Mouse (Mus musculus): ENCODE measurements around the gene Prkag1. TPM values are rescaled to one million over a fixed set of nuclear protein-coding genes. Genes with fewer than 3 reads are reported as not detected.

The Prkag1 gene
- total RNA-seq, 1 experiment from 2014 or later: 115 TPM

GRCm38 (mm10) chr15:98859319-98860043 lies 28.2 kb upstream of the Prkag1 start:
- no peak for ATAC-seq (replicated peaks in 1 of 2; ENCODE audit: insufficient read depth in 1 of 2, low FRiP score in 2 of 2, low TSS enrichment in 1 of 2, low read depth in 1 of 2, poor library complexity in 2 of 2, severe bottlenecking in 2 of 2)

- ATAC-seq (replicated peaks in 1 of 2; ENCODE audit: insufficient read depth in 1 of 2, low FRiP score in 2 of 2, low TSS enrichment in 1 of 2, low read depth in 1 of 2, poor library complexity in 2 of 2, severe bottlenecking in 2 of 2): no peak
Observed at GRCm38 (mm10) chr15:98854214-98854613, 22.9 kb upstream of the Prkag1 start.

GRCm38 (mm10) chr15:98853161-98853937 lies 22.0 kb upstream of the Prkag1 start:
- no peak for ATAC-seq (replicated peaks in 1 of 2; ENCODE audit: insufficient read depth in 1 of 2, low FRiP score in 2 of 2, low TSS enrichment in 1 of 2, low read depth in 1 of 2, poor library complexity in 2 of 2, severe bottlenecking in 2 of 2)

- ATAC-seq (replicated peaks in 1 of 2; ENCODE audit: insufficient read depth in 1 of 2, low FRiP score in 2 of 2, low TSS enrichment in 1 of 2, low read depth in 1 of 2, poor library complexity in 2 of 2, severe bottlenecking in 2 of 2): no peak
Observed at GRCm38 (mm10) chr15:98852733-98853132, 21.4 kb upstream of the Prkag1 start.

GRCm38 (mm10) chr15:98852071-98852470 lies 20.8 kb upstream of the Prkag1 start:
- no peak for ATAC-seq (replicated peaks in 1 of 2; ENCODE audit: insufficient read depth in 1 of 2, low FRiP score in 2 of 2, low TSS enrichment in 1 of 2, low read depth in 1 of 2, poor library complexity in 2 of 2, severe bottlenecking in 2 of 2)

GRCm38 (mm10) chr15:98851229-98851818 lies 20.0 kb upstream of the Prkag1 start:
- no peak for ATAC-seq (replicated peaks in 1 of 2; ENCODE audit: insufficient read depth in 1 of 2, low FRiP score in 2 of 2, low TSS enrichment in 1 of 2, low read depth in 1 of 2, poor library complexity in 2 of 2, severe bottlenecking in 2 of 2)

- ATAC-seq (replicated peaks in 1 of 2; ENCODE audit: insufficient read depth in 1 of 2, low FRiP score in 2 of 2, low TSS enrichment in 1 of 2, low read depth in 1 of 2, poor library complexity in 2 of 2, severe bottlenecking in 2 of 2): no peak
Observed at GRCm38 (mm10) chr15:98850668-98851067, 19.3 kb upstream of the Prkag1 start.

GRCm38 (mm10) chr15:98849956-98850600 lies 18.8 kb upstream of the Prkag1 start:
- no peak for ATAC-seq (replicated peaks in 1 of 2; ENCODE audit: insufficient read depth in 1 of 2, low FRiP score in 2 of 2, low TSS enrichment in 1 of 2, low read depth in 1 of 2, poor library complexity in 2 of 2, severe bottlenecking in 2 of 2)

GRCm38 (mm10) chr15:98849165-98849564 lies 17.8 kb upstream of the Prkag1 start:
- no peak for ATAC-seq (replicated peaks in 1 of 2; ENCODE audit: insufficient read depth in 1 of 2, low FRiP score in 2 of 2, low TSS enrichment in 1 of 2, low read depth in 1 of 2, poor library complexity in 2 of 2, severe bottlenecking in 2 of 2)

GRCm38 (mm10) chr15:98846140-98846539 lies 14.8 kb upstream of the Prkag1 start:
- no peak for ATAC-seq (replicated peaks in 1 of 2; ENCODE audit: insufficient read depth in 1 of 2, low FRiP score in 2 of 2, low TSS enrichment in 1 of 2, low read depth in 1 of 2, poor library complexity in 2 of 2, severe bottlenecking in 2 of 2)

GRCm38 (mm10) chr15:98845149-98845548 lies 13.8 kb upstream of the Prkag1 start:
- ATAC-seq (replicated peaks in 1 of 2; ENCODE audit: insufficient read depth in 1 of 2, low FRiP score in 2 of 2, low TSS enrichment in 1 of 2, low read depth in 1 of 2, poor library complexity in 2 of 2, severe bottlenecking in 2 of 2): no peak

- ATAC-seq (replicated peaks in 1 of 2; ENCODE audit: insufficient read depth in 1 of 2, low FRiP score in 2 of 2, low TSS enrichment in 1 of 2, low read depth in 1 of 2, poor library complexity in 2 of 2, severe bottlenecking in 2 of 2): no peak
Observed at GRCm38 (mm10) chr15:98843595-98844223, 12.4 kb upstream of the Prkag1 start.

- no peak for ATAC-seq (replicated peaks in 1 of 2; ENCODE audit: insufficient read depth in 1 of 2, low FRiP score in 2 of 2, low TSS enrichment in 1 of 2, low read depth in 1 of 2, poor library complexity in 2 of 2, severe bottlenecking in 2 of 2)
Observed at GRCm38 (mm10) chr15:98839671-98840585, 8.6 kb upstream of the Prkag1 start.

- ATAC-seq (replicated peaks in 1 of 2; ENCODE audit: insufficient read depth in 1 of 2, low FRiP score in 2 of 2, low TSS enrichment in 1 of 2, low read depth in 1 of 2, poor library complexity in 2 of 2, severe bottlenecking in 2 of 2): no peak
Observed at GRCm38 (mm10) chr15:98839161-98839560, 7.8 kb upstream of the Prkag1 start.

- ATAC-seq (replicated peaks in 1 of 2; ENCODE audit: insufficient read depth in 1 of 2, low FRiP score in 2 of 2, low TSS enrichment in 1 of 2, low read depth in 1 of 2, poor library complexity in 2 of 2, severe bottlenecking in 2 of 2): no peak
Observed at GRCm38 (mm10) chr15:98837743-98838103, 6.4 kb upstream of the Prkag1 start.

- no peak for ATAC-seq (replicated peaks in 1 of 2; ENCODE audit: insufficient read depth in 1 of 2, low FRiP score in 2 of 2, low TSS enrichment in 1 of 2, low read depth in 1 of 2, poor library complexity in 2 of 2, severe bottlenecking in 2 of 2)
Observed at GRCm38 (mm10) chr15:98837006-98837742, 5.9 kb upstream of the Prkag1 start.
